Mouse (Mus musculus) spleen, postnatal 14 days (tissue): ENCODE data around the gene Crebl2.

Source experiments
- DNase-seq, 2 experiments: peaks; one replicate each; pipeline ENCODE4 v3.0.0; 2021 to 2022; ENCODE audit warnings: low spot score in 2 of 2

The Crebl2 gene

DNA sequence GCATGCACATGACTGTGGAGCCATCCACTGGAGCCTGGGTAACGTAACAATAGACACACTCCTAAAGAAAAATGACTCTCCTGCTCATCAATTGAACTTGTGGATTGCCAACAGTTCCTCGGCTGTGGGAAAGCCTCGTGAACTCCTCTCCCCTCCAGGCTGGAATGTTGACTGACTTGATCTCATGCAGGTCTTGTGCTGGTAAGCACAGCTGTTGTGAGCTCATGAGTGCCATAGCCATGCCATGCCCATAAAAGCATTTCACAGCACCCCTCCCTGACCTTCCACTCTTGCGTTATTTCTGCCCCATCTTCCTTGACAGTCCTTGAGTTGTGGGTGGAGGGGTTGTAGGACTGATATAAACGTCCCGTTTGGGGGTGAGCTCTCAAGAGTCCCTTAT is 9.5 kb upstream of the Crebl2 start:
- DNase-seq = no peak

DNA sequence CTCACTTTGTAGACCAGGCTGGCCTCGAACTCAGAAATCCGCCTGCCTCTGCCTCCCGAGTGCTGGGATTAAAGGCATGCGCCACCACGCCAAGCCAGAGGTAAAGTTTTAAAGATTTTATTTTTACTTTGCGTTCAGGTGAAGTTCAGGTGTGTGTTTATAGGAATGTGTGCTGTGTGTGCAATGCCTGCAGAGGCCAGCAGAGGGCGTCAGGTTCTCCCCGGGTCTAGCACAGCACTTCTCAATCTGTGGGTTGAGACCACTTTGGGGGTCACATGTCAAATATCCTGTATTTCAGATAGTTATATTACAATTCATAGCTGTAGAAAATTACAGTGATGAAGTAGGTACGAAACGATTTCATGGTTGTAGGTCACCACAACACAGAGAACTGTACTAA is 7.1 kb upstream of the Crebl2 start:
- peak in 1 of 2 experiments; percentile 17 for DNase-seq

DNA sequence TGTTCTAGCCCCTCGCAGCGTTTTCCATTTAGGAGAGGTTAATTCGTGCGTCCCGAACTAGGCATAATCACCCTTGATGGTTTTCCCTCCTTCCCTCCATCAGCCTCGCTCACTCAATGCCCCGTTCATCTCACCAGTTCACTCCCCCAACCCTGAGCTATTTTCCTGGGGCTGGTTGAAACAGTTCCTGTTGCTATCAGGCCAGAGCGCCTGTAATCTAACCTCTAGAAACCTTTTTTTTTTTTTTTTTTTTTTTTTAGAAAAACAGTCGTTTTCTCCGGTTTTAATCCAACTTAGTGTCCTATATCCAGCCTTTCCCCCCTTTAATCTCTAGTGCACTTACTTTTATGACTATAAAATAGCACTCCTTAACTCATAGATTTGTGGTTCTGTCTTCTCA is 822 bp downstream of the Crebl2 start:
- DNase-seq = no peak

DNA sequence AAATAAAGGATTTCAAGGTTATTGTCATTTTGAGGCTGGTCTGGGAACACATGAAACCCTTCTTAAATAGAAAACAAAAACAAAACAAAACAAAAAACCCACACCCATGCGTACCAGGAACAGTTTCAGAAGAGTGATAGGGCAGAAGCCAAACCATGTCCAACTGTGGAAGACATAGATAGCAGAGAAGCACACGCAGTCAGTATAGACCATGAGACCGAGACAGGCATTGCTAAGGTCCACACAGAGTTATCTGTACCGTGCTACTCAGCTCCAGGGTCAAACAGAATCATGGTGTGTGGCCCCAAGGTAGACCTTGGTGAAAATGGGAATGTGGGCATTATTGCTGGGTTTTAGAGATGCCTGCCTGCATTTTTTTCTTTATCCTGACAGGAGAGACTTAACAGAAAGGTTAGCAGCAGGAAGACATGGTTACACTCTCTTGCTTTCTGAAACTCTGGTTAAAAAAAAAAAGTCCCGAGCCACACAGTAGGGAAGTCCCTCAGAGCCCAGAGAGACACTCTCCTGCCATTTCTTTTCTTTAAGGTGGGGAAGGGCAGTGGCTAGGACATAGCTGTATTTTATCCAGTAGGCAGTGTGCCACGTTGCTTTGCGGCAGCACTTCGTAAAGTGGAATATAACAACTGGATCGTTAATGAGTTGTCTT is 4.8 kb downstream of the Crebl2 start:
- DNase-seq = no peak

DNA sequence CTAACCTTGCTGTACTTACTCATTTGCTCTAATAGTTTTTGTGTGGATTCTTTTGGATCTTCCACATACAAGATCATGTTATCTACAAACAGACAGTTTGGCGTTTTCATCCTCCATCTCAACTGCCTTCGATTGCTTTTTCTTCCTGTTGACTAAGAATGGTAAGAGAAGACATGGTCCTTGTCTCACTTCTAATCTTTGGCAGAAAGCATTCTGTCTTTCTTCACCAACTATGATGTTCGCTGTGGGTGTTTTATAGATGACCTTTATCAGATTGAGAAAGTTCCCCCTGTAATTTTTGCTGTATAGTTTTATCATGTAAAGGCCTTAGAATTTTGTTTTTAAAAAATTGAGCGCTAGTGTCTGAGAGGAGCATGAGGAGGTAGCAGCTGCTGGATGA is 8.2 kb downstream of the Crebl2 start:
- no peak for DNase-seq

DNA sequence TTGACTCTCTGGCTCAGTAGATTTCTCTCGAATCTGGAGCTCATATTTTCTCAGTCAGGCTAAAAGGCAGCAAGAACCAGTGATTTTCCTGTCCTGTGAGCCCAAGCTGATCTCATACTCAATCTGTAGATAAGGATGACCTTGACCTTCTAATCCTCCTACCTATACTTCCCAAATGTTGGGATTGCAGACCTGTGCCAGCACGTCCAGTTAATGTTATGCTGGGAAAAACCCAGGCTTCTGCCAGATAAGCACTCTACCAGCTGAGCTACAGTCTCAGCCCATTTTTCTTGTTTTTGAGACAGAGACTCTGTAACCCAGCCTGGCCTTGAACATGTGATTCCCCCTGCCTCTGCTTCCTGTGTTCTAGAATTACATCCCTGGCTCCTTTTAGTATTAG is 10.4 kb downstream of the Crebl2 start:
- DNase-seq = no peak

DNA sequence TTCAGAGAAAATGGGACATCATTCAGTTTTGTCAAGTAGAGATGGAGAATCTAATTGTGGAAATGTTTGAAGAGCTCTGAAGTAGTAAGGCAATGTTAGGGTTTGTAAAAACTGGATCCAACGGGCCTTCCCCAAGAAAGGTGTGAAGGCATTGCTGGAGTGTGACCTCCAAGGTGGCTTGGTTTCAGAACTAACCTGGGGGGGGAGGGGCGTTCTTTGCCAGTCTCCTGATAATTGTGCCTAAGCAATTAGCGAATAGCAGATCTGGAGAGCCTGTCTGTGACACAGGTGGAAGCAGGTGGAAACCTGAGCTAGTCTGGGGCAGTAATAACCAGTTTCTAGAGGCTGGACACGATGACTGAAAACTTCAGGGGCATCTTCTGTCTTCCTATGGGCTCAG is 15.8 kb downstream of the Crebl2 start:
- DNase-seq = no peak

DNA sequence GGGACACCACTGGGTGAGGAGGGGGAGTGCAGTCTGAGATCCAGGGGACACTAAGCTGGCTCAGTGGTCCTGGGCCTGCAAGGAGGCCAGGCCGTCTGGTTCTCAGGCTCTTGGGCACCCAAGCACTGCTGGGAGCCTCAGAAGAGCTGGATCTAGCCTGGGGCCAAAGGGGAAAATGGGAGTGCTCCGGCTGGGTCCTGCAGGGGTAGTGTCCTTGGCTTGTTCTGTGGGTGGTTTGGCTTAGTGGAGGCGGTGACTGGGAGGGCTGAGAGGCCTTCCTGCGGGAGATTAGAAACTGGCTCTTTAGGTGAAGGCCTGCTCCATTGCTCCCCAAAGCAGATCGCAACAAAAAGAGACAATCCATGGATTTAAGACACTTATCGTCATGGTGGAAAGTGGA is 16.4 kb downstream of the Crebl2 start:
- no peak for DNase-seq

DNA sequence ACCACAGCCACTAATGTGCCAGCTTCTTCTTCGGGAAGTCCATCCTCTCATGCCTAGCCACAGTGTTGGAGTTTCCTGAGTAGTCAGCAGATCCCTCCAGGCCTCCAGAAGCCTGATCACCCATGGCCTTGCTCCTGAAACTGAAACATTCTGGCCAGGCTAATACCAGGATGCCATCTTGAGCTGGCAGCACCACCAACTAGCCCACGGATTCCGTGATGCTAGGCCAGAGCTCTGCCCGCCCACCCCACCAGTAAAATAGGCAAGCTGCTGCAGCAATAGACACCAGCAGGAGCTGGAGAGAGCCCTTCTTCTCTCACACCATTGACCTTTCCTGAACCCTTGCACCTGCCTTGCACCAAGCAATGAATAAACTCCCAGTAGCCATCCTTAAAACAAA is 17.6 kb downstream of the Crebl2 start:
- DNase-seq = no peak

DNA sequence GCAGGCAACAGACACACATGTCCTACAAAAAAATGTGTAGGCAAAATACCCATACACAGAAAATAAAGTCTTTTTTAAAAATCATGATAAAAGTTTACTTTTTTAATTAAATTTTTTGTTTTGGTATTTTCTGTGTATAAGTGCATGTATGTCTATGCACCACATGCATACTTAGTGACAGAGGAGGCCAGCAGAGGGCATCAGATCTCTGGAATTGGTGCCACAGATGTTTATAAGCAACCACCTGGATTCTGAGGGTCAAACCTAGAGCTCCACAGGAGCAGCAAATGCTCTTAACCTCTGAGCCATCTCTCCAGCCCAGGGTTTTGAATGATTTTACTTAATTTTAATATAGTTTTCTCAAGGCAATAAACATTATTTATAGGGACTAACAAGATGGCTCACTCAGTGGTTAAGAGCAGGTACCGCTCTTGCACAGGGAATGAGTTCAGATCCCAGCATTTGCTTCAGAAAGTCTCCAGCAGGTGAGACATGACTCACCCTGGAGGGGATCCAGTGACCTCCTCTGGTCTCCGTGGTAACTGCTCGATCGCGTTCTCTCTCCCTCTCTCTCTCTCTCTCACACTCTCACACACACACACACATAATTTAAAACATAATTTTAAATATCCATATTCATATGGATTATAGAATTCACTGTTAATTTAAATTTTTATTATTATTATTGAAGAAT is 18.4 kb downstream of the Crebl2 start:
- peak in 1 of 2 experiments; percentile 31 for DNase-seq

DNA sequence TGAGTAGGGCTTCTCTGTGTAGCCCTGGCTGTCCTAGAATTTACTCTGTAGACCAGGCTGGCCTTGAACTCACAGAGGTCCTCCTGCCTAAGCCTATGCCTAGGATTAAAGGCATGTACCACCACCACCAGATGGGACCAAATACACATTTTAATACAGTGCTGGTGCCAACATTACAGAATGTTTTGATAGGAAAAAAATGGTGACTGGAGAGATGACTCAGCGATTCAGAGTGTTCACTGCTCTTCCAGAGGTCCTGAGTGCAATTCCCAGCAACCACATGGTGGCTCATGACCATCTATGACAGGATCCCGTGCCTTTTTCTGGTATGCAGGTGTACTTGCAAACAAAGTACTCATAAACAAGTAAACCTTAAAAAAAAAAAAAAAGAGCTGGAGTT is 19.5 kb downstream of the Crebl2 start:
- DNase-seq = no peak

DNA sequence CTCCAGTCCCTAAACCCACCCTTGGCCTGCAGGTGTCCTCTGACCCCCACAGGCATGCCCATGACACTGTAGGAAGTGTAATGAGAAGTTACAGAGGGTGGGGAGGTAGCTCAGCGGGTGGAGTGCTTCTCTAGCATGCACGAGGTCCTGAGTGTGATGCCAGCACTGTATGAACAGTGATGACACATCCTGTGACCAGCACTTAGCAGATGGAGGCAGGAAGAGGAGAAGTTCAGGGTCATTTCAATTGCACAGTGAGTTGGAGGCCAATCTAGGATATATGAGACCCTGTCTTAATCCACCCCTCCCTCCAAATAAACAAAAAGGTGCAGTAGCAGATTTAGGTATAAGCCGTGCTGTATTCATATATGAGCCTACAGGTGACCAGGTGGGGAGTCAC is 20.0 kb downstream of the Crebl2 start:
- DNase-seq = no peak

DNA sequence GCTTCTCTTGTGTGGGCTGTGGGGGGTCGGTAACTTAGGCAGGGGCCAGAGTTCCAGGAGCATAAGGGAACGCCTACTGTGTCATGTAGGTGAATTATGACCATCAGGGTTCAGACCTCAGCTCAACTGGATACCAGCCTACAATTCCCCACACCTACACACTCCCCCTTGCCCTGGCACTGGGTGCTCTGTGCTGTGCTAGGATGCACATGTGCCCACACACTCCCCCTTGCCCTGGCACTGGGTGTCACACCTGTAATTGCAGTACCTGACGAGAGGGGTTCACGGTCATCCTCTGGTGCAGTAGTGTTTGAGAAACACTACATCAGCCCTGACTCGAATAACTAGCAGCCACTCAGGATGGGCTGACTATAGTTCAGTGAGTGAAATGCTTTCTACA is 24.8 kb downstream of the Crebl2 start:
- no peak for DNase-seq

DNA sequence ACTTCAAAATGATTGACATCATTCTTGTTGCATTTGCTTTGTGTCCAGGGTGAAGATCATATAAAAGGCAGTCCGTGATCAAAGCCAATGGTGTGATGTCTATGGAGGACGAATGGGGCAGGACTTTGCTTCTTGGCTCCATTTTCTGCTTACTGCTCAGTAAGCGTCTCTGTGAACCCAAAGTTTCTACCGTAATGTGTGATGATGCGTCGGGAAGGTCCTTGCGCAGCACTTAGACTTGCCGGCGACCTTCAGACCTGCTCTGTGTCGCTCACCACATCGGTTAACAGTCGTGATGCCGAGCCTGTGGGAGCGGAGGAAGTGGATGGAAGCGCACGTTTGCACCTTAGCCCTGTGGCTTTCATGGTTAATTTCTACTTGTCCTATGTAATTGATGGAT is 26.0 kb downstream of the Crebl2 start:
- no peak for DNase-seq

DNA sequence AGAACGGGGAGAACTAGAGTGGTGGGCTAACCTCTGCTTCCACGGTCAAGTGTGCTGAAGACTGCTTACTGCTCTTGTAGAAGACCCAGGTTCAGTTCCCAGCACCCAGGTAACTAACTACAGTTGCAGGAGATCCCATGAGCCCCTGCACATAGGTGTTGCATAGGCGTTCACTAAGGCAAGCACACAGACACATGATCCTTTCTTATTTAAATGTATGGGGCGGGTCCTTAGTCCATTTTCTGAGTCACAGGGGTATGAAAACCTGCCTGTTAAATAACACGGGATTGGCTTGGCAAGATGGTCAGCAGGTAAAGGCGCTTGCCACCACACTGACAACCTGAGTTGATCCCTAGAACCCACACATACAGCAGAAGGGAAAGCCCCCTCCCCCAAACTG is 29.1 kb downstream of the Crebl2 start:
- DNase-seq = no peak

DNA sequence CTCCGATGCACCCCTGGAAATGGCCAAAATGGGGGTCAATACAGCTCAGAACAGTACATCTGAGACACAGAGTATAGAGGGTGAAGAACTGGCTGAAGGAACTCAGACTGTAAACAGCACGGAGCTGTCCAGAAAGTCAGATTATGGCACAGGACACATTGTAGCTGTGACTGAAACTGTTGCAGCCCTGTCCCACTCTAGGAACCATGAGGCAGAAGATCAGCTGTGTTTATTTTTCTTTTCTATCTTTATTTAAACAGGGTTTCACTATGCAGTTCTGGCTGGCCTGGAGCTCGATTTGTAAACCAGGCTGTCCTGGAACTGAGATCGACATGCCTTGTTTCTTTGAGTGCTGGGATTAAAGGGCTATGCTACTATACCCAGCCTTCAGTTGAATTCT is 30.3 kb downstream of the Crebl2 start:
- no peak for DNase-seq

DNA sequence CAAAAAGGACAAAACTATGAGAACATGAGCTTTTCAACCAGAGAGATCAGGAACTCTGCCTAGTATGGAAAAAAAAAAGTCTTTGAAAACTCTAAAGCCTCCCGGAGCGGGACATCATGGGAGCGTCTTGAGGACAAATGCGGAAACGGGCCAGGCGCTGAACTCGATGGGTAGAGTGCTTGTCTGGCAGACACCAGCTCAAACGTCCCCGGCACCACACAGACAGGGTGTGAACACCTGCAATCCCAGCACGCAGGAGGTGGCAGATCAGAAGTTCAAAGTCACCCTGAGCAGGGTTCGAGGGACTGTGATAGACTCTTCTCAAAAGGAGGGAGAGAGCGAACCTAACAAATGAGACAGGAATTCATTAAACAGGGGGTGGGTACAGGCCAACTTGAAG is 31.4 kb downstream of the Crebl2 start:
- DNase-seq = no peak

DNA sequence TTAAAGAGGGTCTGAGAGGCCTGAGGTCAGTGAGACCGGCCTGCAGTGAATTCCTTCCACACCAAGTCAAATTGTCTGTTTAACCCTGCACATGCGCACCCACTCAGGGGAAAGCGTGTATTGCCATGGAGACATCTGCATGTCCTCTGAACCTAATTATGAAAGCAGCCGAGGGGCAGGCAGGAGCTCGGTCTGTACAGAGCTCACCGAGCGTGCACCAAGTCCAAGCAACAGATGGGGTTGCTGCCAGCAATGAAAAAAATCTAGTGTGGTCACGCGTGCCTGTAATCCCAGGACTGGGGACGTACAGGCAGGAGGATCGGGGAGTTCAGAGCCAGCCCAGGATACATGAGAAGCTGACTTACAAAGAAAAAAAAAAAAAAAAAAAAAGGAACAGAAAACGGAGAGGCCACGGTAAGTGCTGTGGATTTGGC is 32.7 kb downstream of the Crebl2 start:
- DNase-seq = no peak

DNA sequence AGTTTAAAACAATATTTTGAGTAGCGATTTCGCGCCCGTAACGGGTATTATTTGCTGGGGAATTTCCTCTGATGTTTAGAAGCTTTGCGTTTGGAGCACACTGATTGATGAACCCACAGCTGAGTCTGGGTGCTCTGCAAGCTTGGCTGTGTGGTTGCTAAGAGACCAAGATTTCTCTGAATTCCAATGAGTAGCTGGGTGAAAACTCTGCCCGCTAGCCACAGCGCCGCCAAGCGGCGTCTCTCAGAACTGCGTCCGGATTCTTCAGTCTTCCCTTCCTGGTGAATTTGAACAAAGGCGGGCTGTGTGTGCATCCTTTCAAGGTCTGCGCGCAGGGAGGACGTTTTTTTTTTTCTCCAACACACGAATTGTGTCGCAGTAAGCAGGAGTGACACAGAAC is 33.2 kb downstream of the Crebl2 start:
- DNase-seq = peak; percentile 77 to 87

DNA sequence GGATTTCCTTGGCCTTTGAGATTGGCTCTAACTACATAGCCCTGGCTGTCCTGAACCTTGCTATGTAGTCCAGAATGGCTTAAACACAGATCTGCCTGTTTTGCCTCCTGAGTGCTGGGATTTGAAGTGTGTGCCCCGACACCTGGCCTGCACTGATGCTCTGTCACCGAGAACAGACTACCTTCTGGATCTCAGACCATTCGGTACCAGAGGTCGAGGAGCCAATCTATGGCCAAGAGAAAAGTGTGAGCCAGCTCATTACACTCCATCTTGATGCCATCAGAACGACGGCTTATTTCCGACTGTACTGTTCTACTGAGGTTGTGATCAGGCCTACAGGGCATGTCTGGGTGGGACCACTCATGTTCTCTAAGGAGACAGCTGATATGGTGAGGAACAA is 36.2 kb downstream of the Crebl2 start:
- DNase-seq = no peak

DNA sequence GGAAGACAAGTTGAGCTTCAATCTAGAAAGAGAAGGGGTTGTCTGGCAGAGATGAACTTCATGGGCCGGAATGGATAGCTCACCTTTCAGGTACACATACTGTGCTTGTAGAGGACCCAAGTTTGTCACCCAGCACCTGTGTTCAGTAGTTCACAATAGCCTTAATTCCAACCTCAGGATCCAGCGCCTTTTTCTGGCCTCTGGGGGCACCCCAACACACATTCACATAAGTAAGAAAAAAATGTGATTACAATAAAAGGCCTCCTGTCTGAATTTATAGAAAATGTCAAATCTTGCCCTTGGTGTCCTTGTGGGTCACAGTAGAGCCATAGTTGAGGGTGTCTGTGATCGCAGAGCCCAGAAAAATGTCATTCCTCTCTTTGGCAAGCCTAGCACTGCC is 37.4 kb downstream of the Crebl2 start:
- no peak for DNase-seq

DNA sequence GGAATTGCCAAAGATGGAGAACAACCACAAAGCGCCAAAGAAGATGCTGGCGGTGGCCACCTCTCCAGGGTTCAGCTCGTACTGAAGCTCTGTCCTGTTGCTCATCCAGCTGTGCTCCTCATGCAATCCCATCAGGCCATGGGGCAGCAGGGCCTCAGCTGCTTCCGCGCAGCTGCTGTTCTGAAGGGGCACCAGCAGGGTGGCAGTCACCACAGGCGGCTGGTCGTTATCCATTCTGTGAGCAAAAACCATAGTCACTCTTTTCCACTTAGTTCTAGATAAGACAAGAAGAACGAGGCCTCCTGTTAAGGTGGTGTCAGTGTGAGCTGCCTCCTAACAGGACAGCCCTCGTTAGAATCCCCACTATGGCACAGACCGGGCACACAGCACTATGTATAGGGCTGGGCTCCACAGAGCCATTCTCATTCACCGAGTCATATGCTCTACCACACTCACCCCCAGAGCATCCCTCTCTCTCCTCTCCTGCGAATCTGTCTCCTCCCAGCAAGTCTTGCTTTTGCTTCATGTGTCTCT is 40.3 kb downstream of the Crebl2 start:
- DNase-seq = no peak

DNA sequence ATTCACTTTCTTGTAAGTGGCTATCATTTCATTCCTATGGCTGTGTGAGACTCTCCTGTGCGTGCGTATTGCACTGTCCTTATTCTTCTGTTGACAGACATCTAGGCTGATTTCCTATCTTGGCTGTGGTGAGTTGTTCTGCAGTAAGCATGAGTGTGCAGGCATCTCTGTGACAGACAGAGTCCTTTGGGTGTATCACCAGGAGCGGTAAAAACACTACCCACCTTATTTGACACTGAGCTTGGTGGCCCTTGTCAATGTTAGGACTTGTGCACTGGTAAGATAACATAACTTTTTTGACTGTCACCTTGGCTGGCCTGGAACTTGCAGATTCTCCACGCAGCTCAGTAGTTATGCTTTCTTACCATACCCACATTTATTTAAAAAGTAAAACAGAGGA is 40.9 kb downstream of the Crebl2 start:
- no peak for DNase-seq

DNA sequence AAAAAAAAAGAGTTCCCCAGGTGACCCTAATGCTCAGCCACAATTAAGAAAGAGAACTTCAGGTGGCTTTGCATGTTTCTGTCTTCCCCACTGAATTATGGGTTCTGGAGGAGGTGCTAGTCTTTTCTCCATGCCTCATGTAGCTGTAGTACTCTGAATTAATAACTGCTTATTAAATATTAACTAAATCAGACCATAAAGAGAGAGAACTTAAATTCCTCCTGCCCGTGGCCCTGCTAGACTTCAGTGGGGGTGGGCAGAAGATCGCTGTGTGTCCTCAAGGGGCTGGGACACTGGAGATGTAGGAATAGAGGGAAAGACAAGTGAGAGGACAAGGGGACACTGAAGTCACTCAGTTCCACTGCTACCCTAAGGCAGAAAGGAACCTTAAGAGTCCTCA is 42.3 kb downstream of the Crebl2 start:
- DNase-seq = no peak
